Mouse (Mus musculus) liver, postnatal 0 days (tissue): ENCODE data around the gene Peli2.

Source experiments
- CTCF ChIP-seq: sonication (generic); IDR thresholded peaks from 2 replicates; pipeline ENCODE4 v1.5.1; 2016; ENCODE audit warnings: antibody characterized with exemption, low read depth
- EP300 ChIP-seq: IDR thresholded peaks from 2 replicates; pipeline ENCODE4 v1.6.1; 2016; ENCODE audit warnings: antibody characterized with exemption, low read depth, mild to moderate bottlenecking

DNA sequence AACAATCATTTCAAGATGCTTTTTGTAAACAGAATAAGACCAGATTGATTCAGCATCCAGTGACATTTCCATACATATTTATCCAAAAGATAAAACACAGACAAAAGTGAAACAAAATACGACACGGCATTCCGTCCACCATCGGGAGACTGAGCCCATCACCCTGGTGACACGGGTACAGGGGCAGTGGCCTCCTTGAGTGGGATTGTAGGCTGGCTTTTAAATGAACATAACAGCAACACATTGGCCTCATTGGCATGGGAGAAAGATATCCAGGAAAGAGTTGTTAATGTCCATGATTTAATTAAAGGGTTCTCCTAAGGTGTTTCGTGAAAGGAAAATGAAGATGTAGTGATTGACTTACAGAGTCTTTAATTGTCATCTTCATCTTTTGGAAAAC is 5.3 kb downstream of the Peli2 start:
- no peak for TF ChIP-seq EP300
- no peak for TF ChIP-seq CTCF
